ENCODE assay signal across 11 mouse cellular contexts in the genomic region with DNA sequence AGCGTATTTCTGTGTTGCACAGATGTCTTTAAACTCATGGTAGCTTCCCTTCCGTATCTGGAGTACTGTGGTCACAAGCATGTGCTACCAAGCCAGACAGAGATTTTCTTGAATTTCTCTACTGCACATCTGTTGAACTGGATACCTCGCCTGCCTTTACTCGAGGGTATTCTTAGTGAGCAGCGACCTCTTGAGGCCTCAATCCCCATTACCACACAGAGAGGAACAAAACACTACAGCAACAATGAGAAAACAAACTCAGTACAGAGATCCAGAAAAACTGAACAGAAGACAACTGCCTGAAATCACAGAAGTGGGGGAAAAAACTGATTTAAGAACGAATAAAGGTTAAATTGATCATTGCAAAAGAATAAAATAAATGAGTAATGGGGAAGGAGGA.
DNase-seq lines count a peak whose midpoint lies in the region; ATAC-seq and TF ChIP-seq lines count a peak whose summit lies in the region.
"Had no signal": no experiment of that assay in that cellular context is flagged by ENCODE, and none has a peak within 500 bp of the region (broad histone marks: within the 10 kb centered on the region; RNA-seq: fewer than 3 reads in every experiment).

No protein-coding gene starts in this region.

- H3K27ac ChIP-seq in kidney, postnatal 0 days: no peak overlapping the region
- H3K27ac ChIP-seq in CH12.LX (ENCODE audit: insufficient read depth, low read depth): no peak overlapping the region
- no peak overlapping the region for H3K27ac ChIP-seq in limb, embryonic 10.5 days
- H3K27ac ChIP-seq: limb, embryonic 13.5 days had no signal

- H3K4me2 ChIP-seq in kidney, postnatal 0 days (ENCODE audit: low read length): no peak overlapping the region
- H3K4me2 ChIP-seq in CH12.LX (ENCODE audit: insufficient read depth, low read depth, poor library complexity, severe bottlenecking): no peak overlapping the region
- H3K4me2 ChIP-seq: limb, embryonic 13.5 days had no signal

- H3K9ac ChIP-seq in kidney, postnatal 0 days (ENCODE audit: low read depth, low read length): no peak overlapping the region
- no peak overlapping the region for H3K9ac ChIP-seq in CH12.LX (ENCODE audit: insufficient read depth, low read depth)
- H3K9ac ChIP-seq: limb, embryonic 13.5 days had no signal

- dilution Hi-C loops in CH12.LX (cut with MboI; ENCODE audit: extremely low pct_ligation_motif_present, extremely low pct_unique_long_range_greater_than_20kb, low sequenced_read_pairs): no loop called here

- no peak overlapping the region for H3K4me3 ChIP-seq in kidney, postnatal 0 days (replicated peaks; ENCODE audit: low read depth, low read length)
- no peak overlapping the region for H3K4me3 ChIP-seq in CH12.LX (replicated peaks in 1 of 3; ENCODE audit: low read depth in 2 of 3, low read length in 2 of 3, poor library complexity in 1 of 3)
- no peak overlapping the region for H3K4me3 ChIP-seq in limb, embryonic 10.5 days
- H3K4me3 ChIP-seq: erythroblast, embryonic 14.5 days; limb, embryonic 13.5 days had no signal

- TF ChIP-seq POLR2A in CH12.LX (IDR thresholded peaks at IDR 0.05; ENCODE audit: low read depth, low read length): no peak

- no peaks in the 10 kb centered on the region for H3K27me3 ChIP-seq in kidney, postnatal 0 days (ENCODE audit: insufficient read depth, low read length)
- peaks cover 18% of the 10 kb centered on the region for H3K27me3 ChIP-seq in CH12.LX (replicated peaks)
- no peaks in the 10 kb centered on the region for H3K27me3 ChIP-seq in limb, embryonic 10.5 days (ENCODE audit: low read depth, poor library complexity, severe bottlenecking)
- H3K27me3 ChIP-seq: limb, embryonic 13.5 days had no signal

- DNase-seq in kidney, postnatal 0 days (ENCODE audit: low spot score): peak; percentile 22
- no peak for DNase-seq in kidney, postnatal 14 days
- DNase-seq in CH12.LX (ENCODE audit: extremely low read depth) (peak; percentile 41), R1 (ENCODE audit: low read depth, low spot score) (peak; percentile 46)
- peak; percentile 47 for DNase-seq in limb, embryonic 10.5 days (ENCODE audit: low spot score)
- DNase-seq in testis, postnatal 10 days (ENCODE audit: low spot score): no peak
- DNase-seq in ovary, postnatal 10 days (ENCODE audit: low spot score): no peak
- DNase-seq: right cerebral cortex, postnatal 14 days; thymus, postnatal 36 days had no signal

- no peak for ATAC-seq in kidney, postnatal 0 days (replicated peaks; ENCODE audit: low FRiP score, low read depth)

- TF ChIP-seq RAD21 in CH12.LX (IDR thresholded peaks at IDR 0.05; ENCODE audit: low read depth, low read length): peak; percentile 56

- peak; percentile 55 for TF ChIP-seq CTCF in kidney, postnatal 0 days (IDR thresholded peaks at IDR 0.05; ENCODE audit: low read depth)
- TF ChIP-seq CTCF in CH12.LX (conservative IDR thresholded peaks at IDR 0.05 in 1 of 2, IDR thresholded peaks at IDR 0.05 in 1 of 2; ENCODE audit: low read depth in 2 of 2, low read length in 2 of 2): peak in 1 of 2 experiments; percentile 48; a peak in 2 of 4 replicates

- no peaks in the 10 kb centered on the region for H3K36me3 ChIP-seq in kidney, postnatal 0 days (ENCODE audit: insufficient read depth, low read length)
- H3K36me3 ChIP-seq in CH12.LX (replicated peaks in 1 of 2; ENCODE audit: control insufficient read depth in 1 of 2, insufficient read depth in 1 of 2, low read length in 1 of 2): no peaks in the 10 kb centered on the region
- H3K36me3 ChIP-seq in limb, embryonic 10.5 days: no peaks in the 10 kb centered on the region
- H3K36me3 ChIP-seq: limb, embryonic 13.5 days had no signal

- no peaks in the 10 kb centered on the region for H3K79me2 ChIP-seq in CH12.LX (replicated peaks; ENCODE audit: control insufficient read depth, extremely low read depth, insufficient read depth, poor library complexity, severe bottlenecking)

- WGBS in kidney, postnatal 0 days: 28% methylated on average over 6 of the region's 6 CpGs
- 30% methylated on average over 6 of the region's 6 CpGs for WGBS in limb, embryonic 10.5 days

- no peaks in the 10 kb centered on the region; the same call in 1 of the 2 replicates for H3K9me3 ChIP-seq in kidney, postnatal 0 days (replicated peaks; ENCODE audit: low read length)
- H3K9me3 ChIP-seq in CH12.LX (replicated peaks; ENCODE audit: low read length): peaks cover 5% of the 10 kb centered on the region
- no peaks in the 10 kb centered on the region for H3K9me3 ChIP-seq in limb, embryonic 10.5 days (replicated peaks)
- H3K9me3 ChIP-seq: limb, embryonic 13.5 days had no signal

- H3K4me1 ChIP-seq in kidney, postnatal 0 days (replicated peaks; ENCODE audit: insufficient read depth, low read length): no peaks in the 10 kb centered on the region
- no peaks in the 10 kb centered on the region for H3K4me1 ChIP-seq in CH12.LX (ENCODE audit: control insufficient read depth in 1 of 2, insufficient read depth in 2 of 2)
- H3K4me1 ChIP-seq in limb, embryonic 10.5 days: no peaks in the 10 kb centered on the region
- H3K4me1 ChIP-seq: limb, embryonic 13.5 days had no signal

- in situ Hi-C loops in CH12.LX (cut with MboI; ENCODE audit: low pct_ligation_motif_present, low pct_unique_long_range_greater_than_20kb, low sequenced_read_pairs): loop anchor here (10.0 to 25.0 kb wide), 2 partner anchors 278 to 410 kb away; no protein-coding TSS in a partner anchor

- no peak for TF ChIP-seq EP300 in CH12.LX (IDR thresholded peaks at IDR 0.05; ENCODE audit: low read length)

TF ChIP-seq in CH12.LX, 34 proteins besides CTCF, POLR2A, EP300 and RAD21:
- TF ChIP-seq HCFC1 (IDR thresholded peaks at IDR 0.05; ENCODE audit: low read depth, low read length): no peak
- TF ChIP-seq MYC (IDR thresholded peaks at IDR 0.05; ENCODE audit: low read depth, low read length): no peak
- no peak for TF ChIP-seq ZC3H11A (IDR thresholded peaks at IDR 0.05; ENCODE audit: low read depth, low read length)
- TF ChIP-seq SMC3 (IDR thresholded peaks at IDR 0.05; ENCODE audit: low read depth, low read length): peak; percentile 34
- no peak for TF ChIP-seq NRF1 (IDR thresholded peaks at IDR 0.05; ENCODE audit: low read depth, low read length)
- no peak for TF ChIP-seq TBP (conservative IDR thresholded peaks at IDR 0.05; ENCODE audit: low read depth, low read length)
- no peak for TF ChIP-seq ZKSCAN1 (IDR thresholded peaks at IDR 0.05; ENCODE audit: borderline replicate concordance, low read depth, low read length)
- no peak for TF ChIP-seq KAT2A (IDR thresholded peaks at IDR 0.05; ENCODE audit: insufficient replicate concordance, low read length)
- TF ChIP-seq BHLHE40 (IDR thresholded peaks at IDR 0.05; ENCODE audit: low read depth, low read length): no peak

Comparison
In these comparisons a context has a peak if more than half of its experiments do, and no peak if none do; other contexts are left out.
1. DNase-seq: peak in kidney, postnatal 0 days (single experiment), CH12.LX (single experiment), R1 (single experiment) and limb, embryonic 10.5 days (single experiment); none in kidney, postnatal 14 days (single experiment), testis, postnatal 10 days (single experiment) and ovary, postnatal 10 days (single experiment).